Mouse (Mus musculus) mouse embryonic stem cell (cell line): ENCODE data around the gene Krtap3-2.

ENCODE experiments used
- in situ Hi-C, 2 experiments: fragments of 300-500 bp; cut with MboI; formaldehyde crosslinking; loops; 1 replicate in 1 of 2; 3 replicates in 1 of 2; pipeline ENCODE4 v1.14.3; 2019 to 2020; ENCODE audit warnings: low sequenced_read_pairs in 2 of 2, low pct_unique_long_range_greater_than_20kb in 1 of 2, mixed read lengths in 1 of 2; ENCODE audit not compliant: unreplicated experiment in 1 of 2

Gene Krtap3-2

DNA sequence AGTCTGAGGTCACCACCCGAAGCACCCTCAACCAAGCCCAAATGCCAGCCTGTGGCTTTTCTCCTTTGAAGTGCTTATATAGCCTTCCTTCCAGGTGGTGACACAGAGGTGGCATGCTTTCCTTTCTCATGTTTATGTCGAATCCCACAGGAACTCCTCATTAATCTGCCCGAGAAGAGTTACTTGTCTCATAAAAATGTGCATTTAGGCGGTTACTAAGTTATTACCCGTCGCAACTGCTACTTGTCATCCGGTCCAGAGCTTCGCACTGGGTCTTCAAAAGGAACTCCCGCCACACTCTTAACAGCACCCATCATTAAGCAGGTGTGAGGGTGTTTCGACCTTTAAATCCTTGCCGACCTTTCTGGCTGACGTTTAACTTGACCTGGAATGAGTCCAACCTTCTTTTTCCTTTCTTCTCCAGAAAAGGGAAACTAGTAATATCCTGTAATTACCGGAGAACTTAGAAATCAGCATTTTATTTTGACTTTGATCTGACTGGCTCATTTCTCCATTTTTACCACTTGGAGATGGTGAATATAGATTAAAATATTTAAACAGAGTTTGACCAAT lies 35.3 kb downstream of the Krtap3-2 start, which contains the start of gene Krt39:
TSS of gene Krt39 (minus strand) at position 51 of the 573 bp plus-strand sequence.
- in situ Hi-C loops: no loop called here

DNA sequence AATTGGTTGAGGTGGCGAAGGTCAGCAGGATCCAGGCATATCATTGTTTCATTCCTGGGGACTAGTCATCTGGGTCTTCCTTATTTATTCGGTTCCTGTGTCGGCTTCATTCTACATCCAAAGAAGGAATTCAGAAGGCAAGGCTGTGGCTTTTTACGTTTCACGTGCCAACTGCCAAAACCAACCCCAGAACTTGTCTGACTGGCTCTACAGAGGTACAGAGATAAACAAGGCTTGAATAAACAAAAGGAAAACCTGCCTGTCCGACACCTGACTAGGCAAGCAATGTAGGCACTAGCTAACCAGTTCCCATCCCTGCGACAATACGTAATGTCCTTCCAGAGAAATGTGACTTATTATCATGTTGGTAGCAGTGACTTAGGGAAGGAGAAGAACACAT lies 42.6 kb downstream of the Krtap3-2 start:
- in situ Hi-C loops: no loop called here
